Mouse (Mus musculus) hindbrain, embryonic 10.5 days (tissue): ENCODE results near the gene Alpl. TPM values are rescaled to one million over a fixed set of nuclear protein-coding genes. Genes with fewer than 3 reads are reported as not detected.
A peak's percentile ranks its signal among the peaks of the same experiment; 100 is the strongest.

Source experiments
- DNase-seq: peaks from one replicate; pipeline ENCODE4 v3.0.0-alpha.2; 2017; ENCODE audit warnings: low spot score
- H3K27ac ChIP-seq: fragments of 300-500 bp; sonication (generic); 2 replicates; pipeline ENCODE4 v1.5.1; 2016; ENCODE audit warnings: mild to moderate bottlenecking, moderate library complexity
- H3K27me3 ChIP-seq: fragments of 300-500 bp; sonication (generic); 2 replicates; pipeline ENCODE4 v1.6.1; 2016; ENCODE audit warnings: mild to moderate bottlenecking; ENCODE audit not compliant: poor library complexity, insufficient read depth, severe bottlenecking
- H3K36me3 ChIP-seq: fragments of 300-500 bp; sonication (generic); 2 replicates; pipeline ENCODE4 v1.6.1; 2016; ENCODE audit warnings: mild to moderate bottlenecking, moderate library complexity
- H3K4me1 ChIP-seq: fragments of 300-500 bp; sonication (generic); replicated peaks from 2 replicates; pipeline ENCODE4 v1.6.1; 2016; ENCODE audit warnings: mild to moderate bottlenecking
- H3K4me3 ChIP-seq: fragments of 300-500 bp; sonication (generic); 2 replicates; pipeline ENCODE4 v1.5.1; 2016; ENCODE audit warnings: mild to moderate bottlenecking, moderate library complexity
- H3K9me3 ChIP-seq: fragments of 300-500 bp; sonication (generic); 2 replicates; pipeline ENCODE4 v1.6.1; 2016; ENCODE audit warnings: mild to moderate bottlenecking, moderate library complexity
- WGBS: fragments of 180-500 bp; shearing (Covaris S2); methylation state at CpG from one replicate; pipeline ENCODE4 v1.1.7; 2016; 5-methylcytosine and 5-hydroxymethylcytosine counted together
- polyA plus RNA-seq: library from polyadenylated mRNA; unstranded; fragments of >200 nt; fragmentation: Nextera tagmentation; extraction: Ambion mirVana; gene quantifications from 2 replicates; pipeline ENCODE4 v1.2.1, GENCODE M21; 2016

The Alpl gene
- polyA plus RNA-seq, 1 experiment from 2014 or later: 26.1 TPM

DNA sequence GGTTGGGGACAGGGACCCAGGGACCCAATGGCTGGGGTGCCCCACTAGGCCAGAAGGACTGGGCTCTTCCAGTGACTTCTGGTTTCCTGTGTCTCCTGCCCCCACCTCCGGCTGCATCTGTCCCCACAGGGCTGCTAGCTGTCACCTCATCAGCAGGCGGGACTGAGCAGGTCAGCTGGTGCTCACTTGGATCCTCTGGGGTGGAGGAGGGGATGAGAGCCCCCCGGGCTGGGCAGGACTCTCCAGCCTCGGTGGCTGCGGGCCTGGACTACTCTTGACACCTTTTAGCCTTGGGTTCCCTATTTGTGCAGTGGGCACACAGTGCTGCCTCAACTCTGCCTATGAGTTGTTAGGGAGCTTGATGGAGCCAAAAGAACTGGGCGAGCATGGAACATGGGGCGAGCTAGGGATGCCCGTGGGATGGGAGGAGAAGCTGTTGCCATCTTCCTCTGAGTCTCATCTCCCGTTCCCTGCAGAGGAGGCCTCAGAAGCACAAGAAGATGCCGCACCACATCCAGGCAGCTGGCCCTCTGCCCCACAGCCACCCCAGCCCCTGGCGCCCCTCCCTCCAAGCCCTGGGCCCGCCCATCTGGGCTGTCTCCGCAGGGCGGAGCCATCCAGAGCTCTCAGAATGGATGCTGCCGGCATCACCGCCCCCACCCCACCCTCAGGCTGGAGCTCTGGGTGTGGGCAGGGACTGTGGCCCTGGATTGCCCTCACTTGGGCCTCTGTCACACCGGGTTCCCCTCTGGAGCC is 67.6 kb downstream of the Alpl start:
- peak; percentile 72 for DNase-seq
- Histone ChIP-seq H3K27ac (peak overlapping the region; percentile 78), H3K9me3 (no peaks in the 10 kb centered on the region), H3K27me3 (peaks cover 66% of the 10 kb centered on the region), H3K4me1 (peaks cover 66% of the 10 kb centered on the region), H3K36me3 (no peaks in the 10 kb centered on the region), H3K4me3 (peak overlapping the region; percentile 53)
- WGBS: 9% methylated on average over 17 of the region's 17 CpGs

- Histone ChIP-seq H3K9me3 (no peaks in the 10 kb centered on the region), H3K27me3 (peaks cover 74% of the 10 kb centered on the region), H3K27ac (peak overlapping the region; percentile 78), H3K36me3 (no peaks in the 10 kb centered on the region), H3K4me3 (peak overlapping the region; percentile 53), H3K4me1 (peaks cover 75% of the 10 kb centered on the region)
- 4% methylated on average over 18 of the region's 18 CpGs for WGBS
- peak; percentile 53 for DNase-seq
Observed at GRCm38 (mm10) chr4:137727506-137728187, 68.5 kb downstream of the Alpl start.

GRCm38 (mm10) chr4:137726739-137727505 is 69.3 kb downstream of the Alpl start:
- no peaks in the 10 kb centered on the region for H3K9me3 ChIP-seq
- peak overlapping the region; percentile 53; the same call in 1 of the 2 replicates for H3K4me3 ChIP-seq
- H3K27ac ChIP-seq: peak overlapping the region; percentile 78
- no peak for DNase-seq
- peaks cover 80% of the 10 kb centered on the region for H3K4me1 ChIP-seq
- H3K27me3 ChIP-seq: peaks cover 73% of the 10 kb centered on the region
- H3K36me3 ChIP-seq: no peaks in the 10 kb centered on the region
- 79% methylated on average over 18 of the region's 18 CpGs for WGBS

DNA sequence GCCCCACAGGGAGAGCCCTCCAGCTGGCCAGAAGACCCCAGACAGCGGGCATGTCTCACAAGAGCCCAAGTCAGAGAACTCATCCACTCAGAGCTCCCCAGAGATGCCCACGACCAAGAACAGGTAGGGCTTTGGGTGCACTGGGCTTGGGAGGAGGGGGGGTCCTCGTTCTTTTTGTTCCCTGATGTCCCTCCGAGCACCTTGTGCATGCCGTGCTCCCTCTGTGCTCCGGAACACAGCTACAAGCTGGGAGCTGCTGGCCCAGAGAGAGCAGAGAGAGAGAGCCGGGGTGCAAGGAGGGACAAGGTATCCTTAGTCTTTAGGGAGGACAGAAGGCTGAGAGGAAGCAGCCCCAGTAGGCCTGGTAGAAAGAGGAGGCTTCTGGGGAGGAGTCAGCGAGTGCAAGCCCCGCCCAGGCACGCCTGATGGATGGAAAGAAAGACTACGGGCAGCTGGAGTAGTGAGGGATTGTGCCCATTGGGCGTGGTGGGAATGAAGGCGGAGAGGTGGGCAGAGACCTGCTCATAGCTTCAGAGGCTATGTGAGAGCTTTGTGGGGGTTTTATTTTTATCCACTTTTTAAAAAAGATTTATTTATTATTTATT is 70.5 kb downstream of the Alpl start:
- Histone ChIP-seq H3K27ac (peak overlapping the region; percentile 25; the same call in 1 of the 2 replicates), H3K4me3 (no peak overlapping the region), H3K4me1 (peaks cover 88% of the 10 kb centered on the region), H3K36me3 (no peaks in the 10 kb centered on the region), H3K27me3 (peaks cover 74% of the 10 kb centered on the region), H3K9me3 (no peaks in the 10 kb centered on the region)
- DNase-seq: no peak
- 76% methylated on average over 13 of the region's 13 CpGs for WGBS

GRCm38 (mm10) chr4:137724766-137725165 is 71.4 kb downstream of the Alpl start:
- peak overlapping the region; percentile 36 for H3K4me3 ChIP-seq
- H3K27me3 ChIP-seq: peaks cover 80% of the 10 kb centered on the region
- peaks cover 89% of the 10 kb centered on the region for H3K4me1 ChIP-seq
- peak; percentile 57 for DNase-seq
- 45% methylated on average over 8 of the region's 8 CpGs for WGBS
- H3K36me3 ChIP-seq: no peaks in the 10 kb centered on the region
- no peaks in the 10 kb centered on the region for H3K9me3 ChIP-seq
- peak overlapping the region; percentile 77 for H3K27ac ChIP-seq

DNA sequence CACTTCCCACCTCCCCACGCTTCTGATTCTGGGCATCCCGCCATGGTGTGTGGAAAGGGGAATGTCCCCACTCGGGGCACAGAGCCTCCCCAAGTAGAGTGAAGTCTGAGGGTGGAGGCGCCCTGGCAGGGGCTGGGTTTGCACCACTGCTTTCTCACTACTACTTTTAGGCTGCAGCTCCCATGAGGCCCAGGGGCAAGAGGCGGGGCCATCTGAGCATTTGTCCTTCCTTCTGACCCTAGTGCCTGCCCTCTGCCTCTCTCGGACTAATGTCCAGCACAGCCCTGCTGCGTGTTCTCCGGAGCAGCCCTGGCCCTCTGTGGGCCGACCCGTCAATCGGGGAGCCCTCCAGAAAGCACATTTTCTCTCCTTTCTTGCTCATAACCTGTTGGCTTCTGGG is 72.0 kb downstream of the Alpl start:
- Histone ChIP-seq H3K36me3 (no peaks in the 10 kb centered on the region), H3K9me3 (no peaks in the 10 kb centered on the region), H3K4me3 (peak overlapping the region; percentile 36), H3K4me1 (peaks cover 89% of the 10 kb centered on the region), H3K27me3 (peaks cover 77% of the 10 kb centered on the region), H3K27ac (peak overlapping the region; percentile 77)
- WGBS: 38% methylated on average over 11 of the region's 11 CpGs
- DNase-seq: peak; percentile 41

DNA sequence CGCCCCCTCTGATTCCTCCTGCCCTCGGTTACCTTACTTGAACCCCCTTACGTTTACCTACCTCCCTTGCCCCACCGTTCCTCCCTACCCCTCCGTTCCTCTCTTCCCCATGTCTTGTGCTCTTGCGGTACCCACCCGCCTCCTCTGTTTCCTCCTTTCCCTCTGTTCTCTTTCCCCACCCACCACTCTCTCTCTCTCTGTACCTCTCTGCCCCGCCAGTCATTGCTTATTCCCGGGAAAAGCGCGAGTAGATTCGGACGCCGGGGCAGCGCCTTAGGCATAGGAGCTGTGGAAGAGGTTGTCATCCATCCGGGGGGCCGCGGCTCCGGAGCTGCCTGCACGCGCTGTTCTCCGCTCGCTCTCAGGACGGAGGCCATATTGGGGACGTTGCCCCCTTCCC is 72.7 kb downstream of the Alpl start:
- H3K27ac ChIP-seq: peak overlapping the region; percentile 77
- no peak for DNase-seq
- no peaks in the 10 kb centered on the region for H3K9me3 ChIP-seq
- peak overlapping the region; percentile 36 for H3K4me3 ChIP-seq
- 38% methylated on average over 25 of the region's 25 CpGs for WGBS
- H3K4me1 ChIP-seq: peaks cover 89% of the 10 kb centered on the region
- H3K27me3 ChIP-seq: peaks cover 76% of the 10 kb centered on the region
- H3K36me3 ChIP-seq: no peaks in the 10 kb centered on the region

DNA sequence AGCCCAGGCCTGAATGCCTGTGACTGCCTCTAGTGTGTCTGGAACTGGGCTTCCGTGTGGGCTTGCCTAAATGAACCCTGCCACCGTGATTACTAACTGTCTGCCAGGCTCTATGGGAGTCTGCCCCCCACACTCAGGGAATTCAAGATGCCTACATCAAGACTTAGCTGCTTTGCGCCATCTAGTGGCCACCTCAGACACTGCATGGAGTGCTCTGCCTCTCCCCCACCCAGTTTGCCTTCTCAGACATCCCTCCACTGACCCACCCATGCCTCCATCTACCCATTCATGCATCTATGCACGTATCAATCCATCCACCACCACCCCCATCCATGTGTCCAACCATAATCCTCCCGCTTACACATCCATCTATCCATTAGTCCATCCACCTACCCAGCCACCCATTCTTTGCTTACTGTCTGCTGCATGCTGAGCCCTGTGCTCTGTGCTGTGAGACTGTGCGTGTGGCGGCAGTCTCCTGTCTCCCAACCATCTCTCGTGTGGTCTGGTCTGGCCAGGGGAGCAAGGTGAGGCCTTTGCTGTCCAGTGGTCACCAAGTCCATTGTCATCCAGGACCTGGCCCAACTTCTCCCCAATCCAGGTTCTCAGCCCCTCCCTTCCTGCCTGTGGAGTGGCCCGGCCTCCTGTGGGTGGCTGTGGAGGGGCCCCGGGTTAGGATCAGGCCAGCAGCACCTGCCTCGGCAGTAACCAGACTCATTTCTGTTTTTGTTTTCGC is 73.3 kb downstream of the Alpl start:
- H3K4me1 ChIP-seq: peaks cover 89% of the 10 kb centered on the region
- H3K27ac ChIP-seq: peak overlapping the region; percentile 77
- H3K9me3 ChIP-seq: no peaks in the 10 kb centered on the region
- peaks cover 76% of the 10 kb centered on the region for H3K27me3 ChIP-seq
- no peaks in the 10 kb centered on the region for H3K36me3 ChIP-seq
- DNase-seq: peak; percentile 82
- H3K4me3 ChIP-seq: peak overlapping the region; percentile 36; the same call in 1 of the 2 replicates
- WGBS: 29% methylated on average over 12 of the region's 12 CpGs

- no peak for DNase-seq
- Histone ChIP-seq H3K36me3 (no peaks in the 10 kb centered on the region), H3K27me3 (peaks cover 76% of the 10 kb centered on the region), H3K4me3 (no peak overlapping the region), H3K4me1 (peaks cover 89% of the 10 kb centered on the region), H3K27ac (0 out of 2 replicates have a peak overlapping the region, but pooled peaks have one; percentile 9), H3K9me3 (no peaks in the 10 kb centered on the region)
- WGBS: 86% methylated on average over 3 of the region's 3 CpGs
Observed at GRCm38 (mm10) chr4:137722230-137722629, 74.0 kb downstream of the Alpl start.

DNA sequence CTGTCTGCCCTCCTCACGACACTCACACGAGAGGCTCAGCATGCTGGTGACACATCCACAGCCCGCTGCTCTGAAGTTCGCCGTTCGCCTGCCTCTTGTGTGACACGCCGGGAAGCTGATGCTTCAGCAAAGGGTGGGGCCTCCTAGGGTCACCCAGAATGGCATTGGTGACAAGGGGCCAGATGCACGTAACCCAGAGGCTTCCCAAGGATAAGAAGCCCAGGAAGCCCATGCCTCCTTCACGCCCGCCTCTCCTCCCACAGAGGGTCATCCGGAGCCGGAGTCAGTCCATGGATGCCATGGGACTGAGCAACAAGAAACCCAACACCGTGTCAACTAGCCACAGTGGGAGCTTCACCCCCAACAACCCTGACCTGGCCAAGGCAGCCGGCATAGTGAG is 74.6 kb downstream of the Alpl start:
- no peaks in the 10 kb centered on the region for H3K36me3 ChIP-seq
- H3K27me3 ChIP-seq: peaks cover 76% of the 10 kb centered on the region
- H3K9me3 ChIP-seq: no peaks in the 10 kb centered on the region
- 0 out of 2 replicates have a peak overlapping the region, but pooled peaks have one; percentile 9 for H3K27ac ChIP-seq
- 85% methylated on average over 15 of the region's 15 CpGs for WGBS
- no peak for DNase-seq
- no peak overlapping the region for H3K4me3 ChIP-seq
- H3K4me1 ChIP-seq: peaks cover 89% of the 10 kb centered on the region

GRCm38 (mm10) chr4:137719378-137720077 is 76.7 kb downstream of the Alpl start:
- H3K9me3 ChIP-seq: no peaks in the 10 kb centered on the region
- H3K27ac ChIP-seq: peak overlapping the region; percentile 86
- H3K4me3 ChIP-seq: peak overlapping the region; percentile 29
- 27% methylated on average over 15 of the region's 15 CpGs for WGBS
- no peaks in the 10 kb centered on the region for H3K36me3 ChIP-seq
- H3K4me1 ChIP-seq: peaks cover 83% of the 10 kb centered on the region
- DNase-seq: peak; percentile 53
- H3K27me3 ChIP-seq: peaks cover 84% of the 10 kb centered on the region
